Mouse (Mus musculus) megakaryocyte, adult 5-6 weeks (primary cell): ENCODE data around the gene Gm4187. TPM values are rescaled to one million over a fixed set of nuclear protein-coding genes. Genes with fewer than 3 reads are reported as not detected.
"Not testable (repeated sequence)": the region's sequence is repeated elsewhere in the genome, so short reads cannot be mapped to it uniquely, and the experiment has no call there.

ENCODE experiments used
- ATAC-seq: 2 replicates; pipeline ENCODE4 v1.8.0; 2016; ENCODE audit warnings: mild to moderate bottlenecking, inconsistent platforms; ENCODE audit not compliant: poor library complexity, severe bottlenecking
- total RNA-seq, 2 experiments: library from RNA; stranded (forward) in 1 of 2; stranded (reverse) in 1 of 2; fragments of 153-499, 151-499 nt in 1 of 2; fragments of 221-1000, 200-1000 nt in 1 of 2; gene quantifications; 2 replicates each; pipeline versions ENCODE4 v1.2.3 to v1.2.4; 2015 to 2017

The Gm4187 gene
- not detected in 2 replicates for total RNA-seq (2015)
- total RNA-seq (2017), result not detected in 2 replicates

- not testable (repeated sequence) for ATAC-seq
These were observed at the start of gene Gm4187 for GRCm38 (mm10) chr7:22329617-22330016. TSS of gene Gm4187 (minus strand) at chr7:22329717.

- ATAC-seq, result not testable (repeated sequence)
These were observed 41.4 kb upstream of the Gm4187 start, which contains the start of gene Gm8660 for GRCm38 (mm10) chr7:22370939-22371338. TSS of gene Gm8660 (minus strand) at chr7:22371039.

Other genes with a start within 250 kb of the Gm4187 start
- not detected in 2 replicates for gene Gm16451, start 211.5 kb downstream of the Gm4187 start, total RNA-seq (2015)
- not detected in 2 replicates for gene Gm16451, start 211.5 kb downstream of the Gm4187 start, total RNA-seq (2017)
- gene Gm10666, start 195.0 kb downstream of the Gm4187 start, total RNA-seq (2015), result not detected in 2 replicates
- not detected in 2 replicates for gene Gm10666, start 195.0 kb downstream of the Gm4187 start, total RNA-seq (2017)
- not detected in 2 replicates for gene Vmn1r142, start 165.7 kb downstream of the Gm4187 start, total RNA-seq (2015)
- gene Vmn1r142, start 165.7 kb downstream of the Gm4187 start, total RNA-seq (2017), result not detected in 2 replicates
- gene Vmn1r143, start 140.3 kb downstream of the Gm4187 start, total RNA-seq (2015), result not detected in 2 replicates
- not detected in 2 replicates for gene Vmn1r143, start 140.3 kb downstream of the Gm4187 start, total RNA-seq (2017)
- not detected in 2 replicates for gene Gm8653, start 128.5 kb downstream of the Gm4187 start, total RNA-seq (2015)
- gene Gm8653, start 128.5 kb downstream of the Gm4187 start, total RNA-seq (2017), result not detected in 2 replicates
- not detected in 2 replicates for gene Gm8453, start 100.2 kb downstream of the Gm4187 start, total RNA-seq (2015)
- gene Gm8453, start 100.2 kb downstream of the Gm4187 start, total RNA-seq (2017), result not detected in 2 replicates
- gene Gm8660, start 41.3 kb upstream of the Gm4187 start, total RNA-seq (2015), result not detected in 2 replicates
- gene Gm8660, start 41.3 kb upstream of the Gm4187 start, total RNA-seq (2017), result not detected in 2 replicates
- not detected in 2 replicates for gene Vmn1r148, start 83.9 kb upstream of the Gm4187 start, total RNA-seq (2015)
- gene Vmn1r148, start 83.9 kb upstream of the Gm4187 start, total RNA-seq (2017), result not detected in 2 replicates
- gene Vmn1r149, start 108.5 kb upstream of the Gm4187 start, total RNA-seq (2015), result not detected in 2 replicates
- not detected in 2 replicates for gene Vmn1r149, start 108.5 kb upstream of the Gm4187 start, total RNA-seq (2017)
- not detected in 2 replicates for gene Gm10665, start 134.4 kb upstream of the Gm4187 start, total RNA-seq (2015)
- gene Gm10665, start 134.4 kb upstream of the Gm4187 start, total RNA-seq (2017), result not detected in 2 replicates
- not detected in 2 replicates for gene Vmn1r151, start 170.0 kb upstream of the Gm4187 start, total RNA-seq (2015)
- gene Vmn1r151, start 170.0 kb upstream of the Gm4187 start, total RNA-seq (2017), result not detected in 2 replicates
- gene Vmn1r152, start 193.2 kb upstream of the Gm4187 start, total RNA-seq (2015), result not detected in 2 replicates
- gene Vmn1r152, start 193.2 kb upstream of the Gm4187 start, total RNA-seq (2017), result not detected in 2 replicates
- not detected in 2 replicates for gene Gm8677, start 205.2 kb upstream of the Gm4187 start, total RNA-seq (2015)
- not detected in 2 replicates for gene Gm8677, start 205.2 kb upstream of the Gm4187 start, total RNA-seq (2017)
- gene Gm4201, start 235.6 kb upstream of the Gm4187 start, total RNA-seq (2015), result not detected in 2 replicates
- gene Gm4201, start 235.6 kb upstream of the Gm4187 start, total RNA-seq (2017), result not detected in 2 replicates